24 mouse cellular contexts compared by ENCODE assay signal in genomic region chr6:108723751-108724150, GRCm38 (mm10).
"Had no signal": no experiment of that assay in that cellular context is flagged by ENCODE, and none has a peak within 500 bp of the region (broad histone marks: within the 10 kb centered on the region; RNA-seq: fewer than 3 reads in every experiment).

No protein-coding gene starts in this region.

- H3K36me3 ChIP-seq: heart, embryonic 13.5 days; heart, embryonic 15.5 days; hindbrain, embryonic 13.5 days; hindbrain, embryonic 15.5 days; kidney, embryonic 15.5 days; limb, embryonic 13.5 days; limb, embryonic 15.5 days; liver, embryonic 12.5 days had no signal

- DNase-seq: gastrocnemius, postnatal 14 days; gastrocnemius, postnatal 36 days; heart, adult 11 months; heart, adult 2 months; heart, postnatal 14 days; heart, postnatal 36 days; kidney, adult 11 months; kidney, adult 8-10 months; kidney, postnatal 14 days; layer of hippocampus, adult 9-11 months; layer of hippocampus, postnatal 36 days; left cerebral cortex, postnatal 4 days had no signal

- H3K9me3 ChIP-seq: heart, embryonic 13.5 days; heart, embryonic 15.5 days; hindbrain, embryonic 13.5 days; hindbrain, embryonic 15.5 days; kidney, embryonic 15.5 days; limb, embryonic 13.5 days; limb, embryonic 15.5 days had no signal

- H3K4me3 ChIP-seq: heart, adult 2 months; heart, embryonic 13.5 days; heart, embryonic 15.5 days; hindbrain, embryonic 13.5 days; hindbrain, embryonic 15.5 days; kidney, embryonic 15.5 days; limb, embryonic 13.5 days; limb, embryonic 15.5 days; liver, embryonic 12.5 days had no signal

- H3K9ac ChIP-seq: heart, embryonic 13.5 days; heart, embryonic 15.5 days; hindbrain, embryonic 13.5 days; hindbrain, embryonic 15.5 days; kidney, embryonic 15.5 days; limb, embryonic 13.5 days; limb, embryonic 15.5 days; liver, embryonic 12.5 days; liver, embryonic 14.5 days had no signal

- H3K4me2 ChIP-seq: heart, embryonic 11.5 days; heart, embryonic 13.5 days; heart, embryonic 15.5 days; hindbrain, embryonic 13.5 days; hindbrain, embryonic 15.5 days; kidney, embryonic 15.5 days; limb, embryonic 13.5 days; limb, embryonic 15.5 days; liver, embryonic 12.5 days had no signal

- ATAC-seq: hindbrain, postnatal 0 days; intestine, embryonic 16.5 days; liver, embryonic 12.5 days had no signal

- H3K27ac ChIP-seq: heart, adult 2 months; heart, embryonic 13.5 days; heart, embryonic 15.5 days; hindbrain, embryonic 13.5 days; hindbrain, embryonic 15.5 days; hindbrain, postnatal 0 days; kidney, embryonic 15.5 days; limb, embryonic 13.5 days; limb, embryonic 15.5 days; liver, embryonic 12.5 days; liver, embryonic 14.5 days had no signal

- H3K27me3 ChIP-seq: heart, embryonic 13.5 days; heart, embryonic 15.5 days; hindbrain, embryonic 13.5 days; hindbrain, embryonic 15.5 days; kidney, embryonic 15.5 days; limb, embryonic 13.5 days; limb, embryonic 15.5 days; liver, embryonic 12.5 days had no signal

- H3K4me1 ChIP-seq: heart, embryonic 13.5 days; heart, embryonic 15.5 days; hindbrain, embryonic 13.5 days; hindbrain, embryonic 15.5 days; limb, embryonic 13.5 days; limb, embryonic 15.5 days had no signal
